Mouse (Mus musculus) thymus, postnatal 0 days (tissue): Measurements from ENCODE around the gene Pidd1. TPM values are rescaled to one million over a fixed set of nuclear protein-coding genes. Genes with fewer than 3 reads are reported as not detected.

Experiments
- polyA plus RNA-seq: library from polyadenylated mRNA; unstranded; fragments of >200 nt; fragmentation: Nextera tagmentation; extraction: Ambion mirVana; gene quantifications from 2 replicates; pipeline ENCODE4 v1.2.1, GENCODE M21; 2015

The Pidd1 gene
- polyA plus RNA-seq, 1 experiment from 2014 or later = 13.2 TPM

Other genes starting within 250 kb of the Pidd1 start
- 2.5 and 2.9 TPM in 2 replicates for gene Lrrc56, start 249.9 kb downstream of the Pidd1 start, polyA plus RNA-seq
- gene Lmntd2, start 229.9 kb downstream of the Pidd1 start, polyA plus RNA-seq = 1.1 and 1.8 TPM in 2 replicates
- gene Rassf7, start 228.2 kb downstream of the Pidd1 start, polyA plus RNA-seq = 19.7 and 20.6 TPM in 2 replicates
- 63.0 and 67.4 TPM in 2 replicates for gene Phrf1, start 215.2 kb downstream of the Pidd1 start, polyA plus RNA-seq
- 46.6 and 46.7 TPM in 2 replicates for gene Irf7, start 177.5 kb downstream of the Pidd1 start, polyA plus RNA-seq
- gene Cdhr5, start 167.2 kb downstream of the Pidd1 start, polyA plus RNA-seq = 0.42 and 0.73 TPM in 2 replicates
- 3.9 and 5.0 TPM in 2 replicates for gene Sct, start 164.9 kb downstream of the Pidd1 start, polyA plus RNA-seq
- 0.33 and 0.40 TPM in 2 replicates for gene Drd4, start 152.0 kb downstream of the Pidd1 start, polyA plus RNA-seq
- 25.6 and 27.6 TPM in 2 replicates for gene Deaf1, start 116.3 kb downstream of the Pidd1 start, polyA plus RNA-seq
- gene Tmem80, start 116.3 kb downstream of the Pidd1 start, polyA plus RNA-seq = 43.0 and 45.6 TPM in 2 replicates
- 8.1 and 10.4 TPM in 2 replicates for gene Eps8l2, start 105.1 kb downstream of the Pidd1 start, polyA plus RNA-seq
- gene Taldo1, start 51.8 kb downstream of the Pidd1 start, polyA plus RNA-seq = 379 and 423 TPM in 2 replicates
- gene Gatd1, start 29.9 kb downstream of the Pidd1 start, polyA plus RNA-seq = 52.1 and 53.8 TPM in 2 replicates
- 0.24 and 0.26 TPM in 2 replicates for gene Cend1, start 14.5 kb downstream of the Pidd1 start, polyA plus RNA-seq
- gene Slc25a22, start 6.1 kb downstream of the Pidd1 start, polyA plus RNA-seq = 19.0 and 19.1 TPM in 2 replicates
- 2,028 and 2,062 TPM in 2 replicates for gene Rplp2, start 3.3 kb upstream of the Pidd1 start, polyA plus RNA-seq
- 49.2 and 50.5 TPM in 2 replicates for gene Pnpla2, start 11.2 kb upstream of the Pidd1 start, polyA plus RNA-seq
- 6.1 and 8.9 TPM in 2 replicates for gene Cracr2b, start 17.1 kb upstream of the Pidd1 start, polyA plus RNA-seq
- gene Cd151, start 23.4 kb upstream of the Pidd1 start, polyA plus RNA-seq = 11.7 and 13.0 TPM in 2 replicates
- 73.5 and 85.3 TPM in 2 replicates for gene Polr2l, start 31.1 kb upstream of the Pidd1 start, polyA plus RNA-seq
- gene Tspan4, start 31.2 kb upstream of the Pidd1 start, polyA plus RNA-seq = 24.7 and 28.5 TPM in 2 replicates
- gene Chid1, start 95.8 kb upstream of the Pidd1 start, polyA plus RNA-seq = 20.3 and 25.4 TPM in 2 replicates
- 39.4 and 40.1 TPM in 2 replicates for gene Ap2a2, start 118.1 kb upstream of the Pidd1 start, polyA plus RNA-seq
- gene Muc6, start 211.3 kb upstream of the Pidd1 start, polyA plus RNA-seq = 0.09 and 0.13 TPM in 2 replicates
- gene Muc2, start 246.3 kb upstream of the Pidd1 start, polyA plus RNA-seq = 0.17 and 0.27 TPM in 2 replicates